Mouse (Mus musculus) ES-E14 (cell line): ENCODE results near the gene Nrg4.

Source experiments
- CHD2 ChIP-seq: IDR thresholded peaks from 2 replicates; pipeline ENCODE4 v1.6.1; 2014; ENCODE audit warnings: mild to moderate bottlenecking, low read depth, low read length, inconsistent platforms
- HCFC1 ChIP-seq: IDR thresholded peaks from 2 replicates; pipeline ENCODE4 v1.6.1; 2012; ENCODE audit warnings: low read length, inconsistent platforms, borderline replicate concordance; ENCODE audit not compliant: insufficient read depth
- MAFK ChIP-seq: IDR thresholded peaks from 2 replicates; pipeline ENCODE4 v1.6.1; 2014; ENCODE audit warnings: mild to moderate bottlenecking, low read depth, low read length, inconsistent platforms; ENCODE audit not compliant: insufficient read depth
- ZC3H11A ChIP-seq: IDR thresholded peaks from 2 replicates; pipeline ENCODE4 v1.6.1; 2012; ENCODE audit warnings: low read depth, mild to moderate bottlenecking, inconsistent platforms, low read length, borderline replicate concordance
- ZNF384 ChIP-seq: IDR thresholded peaks from 2 replicates; pipeline ENCODE4 v1.6.1; 2012; ENCODE audit warnings: low read depth, low read length, inconsistent platforms

DNA sequence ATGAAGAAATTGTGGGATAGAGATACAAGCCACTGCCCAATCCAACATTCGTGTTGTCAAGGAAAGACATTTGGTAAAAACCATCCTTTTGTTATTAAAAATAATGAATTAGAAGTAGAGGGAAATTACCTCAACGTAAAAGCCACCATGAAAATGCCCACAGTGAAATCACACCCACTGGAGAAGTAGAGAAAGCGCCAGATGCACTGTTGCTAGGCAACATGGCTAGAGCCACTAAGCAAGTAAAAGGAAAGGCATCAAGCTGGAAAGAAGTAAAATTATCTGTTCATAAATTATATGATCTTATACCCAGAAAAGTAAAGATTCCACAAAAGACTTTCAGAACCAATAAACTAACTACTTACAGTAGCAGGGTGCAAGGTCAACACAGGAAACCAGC lies 100.4 kb downstream of the Nrg4 start:
- TF ChIP-seq ZNF384, result no peak
- no peak for TF ChIP-seq CHD2
- no peak for TF ChIP-seq ZC3H11A
- no peak for TF ChIP-seq HCFC1
- no peak for TF ChIP-seq MAFK
